Comparison of ENCODE assay signal across 16 mouse cellular contexts in the genomic region with DNA sequence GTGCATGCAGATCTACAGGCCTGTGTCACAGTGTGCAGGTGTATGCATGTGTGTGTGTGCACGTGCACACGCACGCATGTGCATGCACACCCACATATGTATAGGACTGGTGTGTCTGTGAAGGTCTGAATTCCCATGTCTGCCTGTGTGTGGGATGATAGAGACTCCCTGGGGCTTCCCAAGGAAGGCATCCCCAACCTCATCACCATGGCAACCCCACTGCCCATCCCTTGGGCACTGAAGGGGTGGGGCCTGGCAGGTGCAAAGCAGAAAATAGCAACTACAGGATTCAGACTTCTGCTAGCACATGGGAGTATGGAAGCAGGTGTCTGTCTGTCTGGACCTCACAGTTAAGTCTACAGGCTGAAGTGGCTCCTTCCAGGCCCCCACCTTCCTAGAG. TPM values are rescaled to one million over a fixed set of nuclear protein-coding genes. Genes with fewer than 3 reads are reported as not detected.
DNase-seq lines count a peak whose midpoint lies in the region; ATAC-seq and TF ChIP-seq lines count a peak whose summit lies in the region.
"Had no signal": no experiment of that assay in that cellular context is flagged by ENCODE, and none has a peak within 500 bp of the region (broad histone marks: within the 10 kb centered on the region; RNA-seq: fewer than 3 reads in every experiment).

No protein-coding gene starts in this region.

- H3K27me3 ChIP-seq in forebrain, embryonic 12.5 days, result no peaks in the 10 kb centered on the region
- no peaks in the 10 kb centered on the region for H3K27me3 ChIP-seq in forebrain, embryonic 15.5 days
- no peaks in the 10 kb centered on the region for H3K27me3 ChIP-seq in neural tube, embryonic 12.5 days (replicated peaks)

- TF ChIP-seq CTCF in layer of hippocampus, adult 2 months (conservative IDR thresholded peaks at IDR 0.05), result no peak

- no peaks in the 10 kb centered on the region for H3K9me3 ChIP-seq in forebrain, embryonic 12.5 days
- no peaks in the 10 kb centered on the region for H3K9me3 ChIP-seq in forebrain, embryonic 15.5 days
- H3K9me3 ChIP-seq in neural tube, embryonic 12.5 days, result no peaks in the 10 kb centered on the region
- H3K9me3 ChIP-seq: liver, embryonic 15.5 days; megakaryocyte, embryonic 14.5 days had no signal

- DNase-seq in layer of hippocampus, adult 2 months (ENCODE audit: low spot score in 2 of 2), result no peak
- DNase-seq in layer of hippocampus, adult 9-10 months (ENCODE audit: low spot score), result no peak
- DNase-seq in neural tube, embryonic 10.5 days (ENCODE audit: extremely low spot score, low spot score), result no peak
- no peak for DNase-seq in lung, postnatal 36 days
- DNase-seq: adrenal gland, postnatal 10 days; cerebellum, adult 11-12 months; gastrocnemius, postnatal 25 days; kidney, adult 18-20 months; kidney, postnatal 10 days; lung, postnatal 10 days; thymus, postnatal 4 days had no signal

- peaks cover 65% of the 10 kb centered on the region for H3K4me1 ChIP-seq in forebrain, embryonic 12.5 days
- H3K4me1 ChIP-seq in forebrain, embryonic 15.5 days, result peaks cover 62% of the 10 kb centered on the region
- H3K4me1 ChIP-seq in neural tube, embryonic 12.5 days, result peaks cover 70% of the 10 kb centered on the region
- H3K4me1 ChIP-seq: liver, embryonic 15.5 days; megakaryocyte, embryonic 14.5 days had no signal

- H3K36me3 ChIP-seq in forebrain, embryonic 12.5 days (replicated peaks), result no peaks in the 10 kb centered on the region; the same call in 1 of the 2 replicates
- no peaks in the 10 kb centered on the region for H3K36me3 ChIP-seq in forebrain, embryonic 15.5 days
- H3K36me3 ChIP-seq in neural tube, embryonic 12.5 days, result no peaks in the 10 kb centered on the region
- H3K36me3 ChIP-seq: liver, embryonic 15.5 days had no signal

- H3K9ac ChIP-seq in forebrain, embryonic 12.5 days, result no peak overlapping the region
- H3K9ac ChIP-seq in forebrain, embryonic 15.5 days (replicated peaks), result no peak overlapping the region
- no peak overlapping the region for H3K9ac ChIP-seq in neural tube, embryonic 12.5 days
- H3K9ac ChIP-seq: liver, embryonic 15.5 days had no signal

- no peak overlapping the region for H3K4me2 ChIP-seq in forebrain, embryonic 12.5 days
- H3K4me2 ChIP-seq in forebrain, embryonic 15.5 days (replicated peaks), result no peak overlapping the region
- 0 out of 2 replicates have a peak overlapping the region, but pooled peaks have one; percentile 2 for H3K4me2 ChIP-seq in neural tube, embryonic 12.5 days (replicated peaks)
- H3K4me2 ChIP-seq: liver, embryonic 15.5 days had no signal

- no peak overlapping the region for H3K4me3 ChIP-seq in forebrain, embryonic 12.5 days (replicated peaks)
- no peak overlapping the region for H3K4me3 ChIP-seq in forebrain, embryonic 15.5 days
- no peak overlapping the region for H3K4me3 ChIP-seq in layer of hippocampus, adult 2 months
- H3K4me3 ChIP-seq in neural tube, embryonic 12.5 days, result no peak overlapping the region
- H3K4me3 ChIP-seq: liver, embryonic 15.5 days; megakaryocyte, embryonic 14.5 days had no signal

- 0 out of 2 replicates have a peak, but pooled peaks have one; percentile 17 for ATAC-seq in forebrain, embryonic 12.5 days (ENCODE audit: low FRiP score)
- ATAC-seq in forebrain, embryonic 15.5 days (replicated peaks), result no peak
- ATAC-seq in neural tube, embryonic 12.5 days (ENCODE audit: low FRiP score, low read depth), result peak; percentile 46

- 95% methylated on average over 3 of the region's 3 CpGs for WGBS in forebrain, embryonic 12.5 days
- 93% methylated on average over 3 of the region's 3 CpGs for WGBS in forebrain, embryonic 15.5 days
- 95% methylated on average over 3 of the region's 3 CpGs for WGBS in neural tube, embryonic 12.5 days

- 0 out of 2 replicates have a peak overlapping the region, but pooled peaks have one; percentile 25 for H3K27ac ChIP-seq in forebrain, embryonic 12.5 days
- no peak overlapping the region for H3K27ac ChIP-seq in forebrain, embryonic 15.5 days (replicated peaks)
- H3K27ac ChIP-seq in layer of hippocampus, adult 2 months, result peak overlapping the region; percentile 75; the same call in 1 of the 2 replicates
- H3K27ac ChIP-seq in neural tube, embryonic 12.5 days, result no peak overlapping the region
- H3K27ac ChIP-seq: liver, embryonic 15.5 days had no signal

RNA-seq across cellular contexts. Expression of gene Brsk2, which starts 13.0 kb away (rescaled TPM):
- 19.8 and 20.2 TPM in 2 replicates for polyA plus RNA-seq in forebrain, embryonic 12.5 days (2016; fragmentation: Nextera tagmentation; extraction: Ambion mirVana)
- polyA plus RNA-seq in forebrain, embryonic 15.5 days (2015; fragmentation: Nextera tagmentation; extraction: Ambion mirVana), result 23.1 and 25.8 TPM in 2 replicates
- total RNA-seq in layer of hippocampus, adult 2 months (2021), result 100 to 1,000 TPM; 175 to 181 TPM
- 21.0 and 21.2 TPM in 2 replicates for polyA plus RNA-seq in neural tube, embryonic 12.5 days (2016; fragmentation: Nextera tagmentation; extraction: Ambion mirVana)

RNA-seq across cellular contexts. Expression of gene Tollip, which starts 44.2 kb away (rescaled TPM):
- polyA plus RNA-seq in forebrain, embryonic 12.5 days (2016; fragmentation: Nextera tagmentation; extraction: Ambion mirVana), result 69.2 and 76.2 TPM in 2 replicates
- polyA plus RNA-seq in forebrain, embryonic 15.5 days (2015; fragmentation: Nextera tagmentation; extraction: Ambion mirVana), result 84.4 and 87.9 TPM in 2 replicates
- total RNA-seq in layer of hippocampus, adult 2 months (2021), result 100 to 1,000 TPM; 112 to 123 TPM
- polyA plus RNA-seq in neural tube, embryonic 12.5 days (2016; fragmentation: Nextera tagmentation; extraction: Ambion mirVana), result 70.1 and 74.1 TPM in 2 replicates

Comparison
In these comparisons a context has a peak if more than half of its experiments do, and no peak if none do; other contexts are left out.
1. H3K27ac ChIP-seq: peak in forebrain, embryonic 12.5 days (single experiment) and layer of hippocampus, adult 2 months (single experiment); none in forebrain, embryonic 15.5 days (single experiment) and neural tube, embryonic 12.5 days (single experiment).